Mouse (Mus musculus): ENCODE data around the gene Slc2a5.

DNA sequence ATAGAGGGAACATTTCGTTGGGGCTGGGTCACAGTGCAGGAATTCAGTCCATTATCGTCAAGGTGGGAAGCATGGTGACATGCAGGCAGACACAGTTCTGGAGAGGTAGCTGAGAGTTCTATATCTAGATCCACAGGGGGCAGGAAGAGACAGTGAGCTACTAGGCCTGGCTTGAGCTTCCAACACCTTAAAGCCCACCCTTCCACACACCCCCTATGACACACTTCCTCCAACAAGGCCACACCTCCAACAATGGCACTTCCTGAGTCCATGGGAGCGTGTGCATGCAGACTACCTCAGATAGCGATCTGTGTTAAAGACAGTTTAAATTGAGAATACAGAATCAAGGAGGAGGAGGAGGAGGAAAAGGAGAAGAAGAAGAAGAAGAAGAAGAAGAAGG is 36.6 kb downstream of the Slc2a5 start:
- no peak for TF ChIP-seq GATA1 (IDR thresholded peaks at IDR 0.05; ENCODE audit: low read length)
- no peak for TF ChIP-seq TAL1 (IDR thresholded peaks at IDR 0.05; ENCODE audit: low read length)
